14 mouse cellular contexts compared by ENCODE assay signal in genomic region chr5:19933190-19933589, GRCm38 (mm10).
DNase-seq lines count a peak whose midpoint lies in the region; ATAC-seq and TF ChIP-seq lines count a peak whose summit lies in the region.
"Had no signal": no experiment of that assay in that cellular context is flagged by ENCODE, and none has a peak within 500 bp of the region (broad histone marks: within the 10 kb centered on the region; RNA-seq: fewer than 3 reads in every experiment).

No protein-coding gene starts in this region.

- no peak overlapping the region for H3K4me2 ChIP-seq in hindbrain, postnatal 0 days (ENCODE audit: low read depth, low read length)
- H3K4me2 ChIP-seq in hindbrain, embryonic 11.5 days (replicated peaks; ENCODE audit: low read depth, low read length): no peak overlapping the region
- H3K4me2 ChIP-seq in embryonic facial prominence, embryonic 14.5 days (ENCODE audit: low read depth, low read length): no peak overlapping the region
- H3K4me2 ChIP-seq: stomach, embryonic 15.5 days had no signal

- no peak overlapping the region for H3K9ac ChIP-seq in hindbrain, postnatal 0 days (replicated peaks; ENCODE audit: low read length)
- no peak overlapping the region for H3K9ac ChIP-seq in hindbrain, embryonic 11.5 days (ENCODE audit: low read depth, low read length)
- no peak overlapping the region for H3K9ac ChIP-seq in embryonic facial prominence, embryonic 14.5 days (ENCODE audit: low read depth, low read length)
- H3K9ac ChIP-seq: stomach, embryonic 15.5 days had no signal

- peak; percentile 59 for TF ChIP-seq CTCF in hindbrain, postnatal 0 days (IDR thresholded peaks at IDR 0.05; ENCODE audit: low read depth)

- WGBS in hindbrain, postnatal 0 days: 49% methylated on average over 2 of the region's 2 CpGs
- 73% methylated on average over 2 of the region's 2 CpGs for WGBS in hindbrain, embryonic 11.5 days
- WGBS in embryonic facial prominence, embryonic 14.5 days: 19% methylated on average over 2 of the region's 2 CpGs

- H3K27ac ChIP-seq in hindbrain, postnatal 0 days: no peak overlapping the region
- H3K27ac ChIP-seq in hindbrain, embryonic 11.5 days (ENCODE audit: low read depth, low read length): no peak overlapping the region
- H3K27ac ChIP-seq in embryonic facial prominence, embryonic 14.5 days (replicated peaks; ENCODE audit: low read depth, low read length): no peak overlapping the region
- H3K27ac ChIP-seq: gastrocnemius, adult 2 months; stomach, embryonic 15.5 days had no signal

- H3K4me3 ChIP-seq in hindbrain, postnatal 0 days (ENCODE audit: low read length): no peak overlapping the region
- no peak overlapping the region for H3K4me3 ChIP-seq in hindbrain, embryonic 11.5 days (ENCODE audit: low read depth, low read length)
- no peak overlapping the region for H3K4me3 ChIP-seq in embryonic facial prominence, embryonic 14.5 days (ENCODE audit: low read depth, low read length)
- H3K4me3 ChIP-seq: gastrocnemius, adult 2 months; stomach, embryonic 15.5 days had no signal

- H3K36me3 ChIP-seq in hindbrain, postnatal 0 days (ENCODE audit: insufficient read depth, low read length): no peaks in the 10 kb centered on the region
- no peaks in the 10 kb centered on the region for H3K36me3 ChIP-seq in hindbrain, embryonic 11.5 days (ENCODE audit: control insufficient read depth, insufficient read depth, low read length)
- no peaks in the 10 kb centered on the region for H3K36me3 ChIP-seq in embryonic facial prominence, embryonic 14.5 days (ENCODE audit: control insufficient read depth, insufficient read depth, low read length)
- H3K36me3 ChIP-seq: stomach, embryonic 15.5 days had no signal

- no peaks in the 10 kb centered on the region for H3K9me3 ChIP-seq in hindbrain, postnatal 0 days (ENCODE audit: low read length)
- H3K9me3 ChIP-seq in hindbrain, embryonic 11.5 days (ENCODE audit: control insufficient read depth, low read length): no peaks in the 10 kb centered on the region
- H3K9me3 ChIP-seq in embryonic facial prominence, embryonic 14.5 days (ENCODE audit: control insufficient read depth, low read length): no peaks in the 10 kb centered on the region
- H3K9me3 ChIP-seq: stomach, embryonic 15.5 days had no signal

- DNase-seq in hindbrain, postnatal 0 days (ENCODE audit: low spot score): peak; percentile 41
- DNase-seq in hindbrain, embryonic 11.5 days (ENCODE audit: low spot score): no peak
- DNase-seq in Muller cell, postnatal 12 days (ENCODE audit: inconsistent ontology term): peak; percentile 53
- peak; percentile 59 for DNase-seq in embryonic facial prominence, embryonic 14.5 days (ENCODE audit: low spot score)
- DNase-seq in kidney, postnatal 10 days: peak; percentile 29
- no peak for DNase-seq in urinary bladder, postnatal 36 days (ENCODE audit: low spot score in 2 of 2)
- DNase-seq in heart, postnatal 10 days: no peak
- DNase-seq: cerebellum, postnatal 14 days; gastrocnemius, adult 2 months; heart, postnatal 4 days; lung, adult 18-20 months; right cerebral cortex, postnatal 4 days had no signal

- no peak for ATAC-seq in hindbrain, postnatal 0 days
- ATAC-seq in hindbrain, embryonic 11.5 days (ENCODE audit: low FRiP score): no peak
- no peak for ATAC-seq in embryonic facial prominence, embryonic 14.5 days (ENCODE audit: low read depth)
- ATAC-seq: CD4-positive, CD25-positive, alpha-beta regulatory T cell, adult 4 months had no signal

- no peaks in the 10 kb centered on the region for H3K27me3 ChIP-seq in hindbrain, postnatal 0 days (ENCODE audit: insufficient read depth, low read length)
- H3K27me3 ChIP-seq in hindbrain, embryonic 11.5 days (ENCODE audit: control insufficient read depth, insufficient read depth, low read length): no peaks in the 10 kb centered on the region
- no peaks in the 10 kb centered on the region for H3K27me3 ChIP-seq in embryonic facial prominence, embryonic 14.5 days (replicated peaks; ENCODE audit: control insufficient read depth, insufficient read depth, low read length)
- H3K27me3 ChIP-seq: stomach, embryonic 15.5 days had no signal

- intact Hi-C loops in heart, postnatal 10 days (cut with DNase I): no loop called here

- H3K4me1 ChIP-seq in hindbrain, postnatal 0 days (ENCODE audit: insufficient read depth, low read length): no peaks in the 10 kb centered on the region; the same call in 1 of the 2 replicates
- no peaks in the 10 kb centered on the region for H3K4me1 ChIP-seq in hindbrain, embryonic 11.5 days (replicated peaks; ENCODE audit: control insufficient read depth, insufficient read depth, low read length)
- no peaks in the 10 kb centered on the region for H3K4me1 ChIP-seq in embryonic facial prominence, embryonic 14.5 days (ENCODE audit: control insufficient read depth, insufficient read depth, low read length)
- H3K4me1 ChIP-seq: stomach, embryonic 15.5 days had no signal

Comparison
In these comparisons a context has a peak if more than half of its experiments do, and no peak if none do; other contexts are left out.
1. DNase-seq: peak in hindbrain, postnatal 0 days (single experiment), Muller cell, postnatal 12 days (single experiment), embryonic facial prominence, embryonic 14.5 days (single experiment) and kidney, postnatal 10 days (single experiment); none in hindbrain, embryonic 11.5 days (single experiment), urinary bladder, postnatal 36 days (0 of 2) and heart, postnatal 10 days (0 of 2).